Mouse (Mus musculus) limb, embryonic 11.5 days (tissue): ENCODE data around the gene Med27. TPM values are rescaled to one million over a fixed set of nuclear protein-coding genes. Genes with fewer than 3 reads are reported as not detected.

Source experiments
- ATAC-seq: fragments of 200-750 bp; cut with Nextera tagmentation; 2 replicates; pipeline ENCODE4 v1.8.0; 2017; ENCODE audit warnings: low read depth; ENCODE audit not compliant: insufficient number of reproducible peaks, low FRiP score, low TSS enrichment
- DNase-seq: peaks from one replicate; pipeline ENCODE4 v3.0.0-alpha.2; 2015; ENCODE audit warnings: low spot score
- H3K27ac ChIP-seq: fragments of 300-500 bp; sonication (generic); replicated peaks from 2 replicates; pipeline ENCODE4 v1.5.1; 2014; ENCODE audit warnings: low read depth, mild to moderate bottlenecking, low read length
- H3K27me3 ChIP-seq: fragments of 300-500 bp; sonication (generic); 2 replicates; pipeline ENCODE4 v1.6.1; 2014; ENCODE audit warnings: mild to moderate bottlenecking, low read length, mixed read lengths; ENCODE audit not compliant: control insufficient read depth, insufficient read depth
- H3K36me3 ChIP-seq: fragments of 300-500 bp; sonication (generic); 2 replicates; pipeline ENCODE4 v1.6.1; 2014; ENCODE audit warnings: mild to moderate bottlenecking, low read length, moderate library complexity, mixed read lengths; ENCODE audit not compliant: control insufficient read depth, insufficient read depth
- H3K4me1 ChIP-seq: fragments of 300-500 bp; sonication (generic); 2 replicates; pipeline ENCODE4 v1.6.1; 2014; ENCODE audit warnings: low read length, mixed read lengths; ENCODE audit not compliant: control insufficient read depth, insufficient read depth
- H3K4me2 ChIP-seq: fragments of 300-500 bp; sonication (generic); 2 replicates; pipeline ENCODE4 v1.6.1; 2014; ENCODE audit warnings: low read depth, mild to moderate bottlenecking, moderate library complexity; ENCODE audit not compliant: severe bottlenecking
- H3K4me3 ChIP-seq: fragments of 300-500 bp; sonication (generic); 2 replicates; pipeline ENCODE4 v1.5.1; 2014; ENCODE audit warnings: low read depth, low read length
- H3K9ac ChIP-seq: fragments of 300-500 bp; sonication (generic); 2 replicates; pipeline ENCODE4 v1.6.1; 2014; ENCODE audit warnings: mild to moderate bottlenecking, low read length
- H3K9me3 ChIP-seq: fragments of 300-500 bp; sonication (generic); 2 replicates; pipeline ENCODE4 v1.6.1; 2016; ENCODE audit warnings: low read length; ENCODE audit not compliant: control insufficient read depth
- WGBS: fragments of 180-500 bp; shearing (Covaris S2); extraction: QIAGEN DNeasy Blood & Tissue Kit; methylation state at CpG from one replicate; pipeline ENCODE4 v1.1.7; 2014; 5-methylcytosine and 5-hydroxymethylcytosine counted together
- polyA plus RNA-seq: library from polyadenylated mRNA; unstranded; fragments of >200 nt; fragmentation: Nextera tagmentation; extraction: Ambion mirVana; gene quantifications from 2 replicates; pipeline ENCODE4 v1.2.1, GENCODE M21; 2014

Med27 gene
- polyA plus RNA-seq, 1 experiment from 2014 or later = 56.3 TPM

DNA sequence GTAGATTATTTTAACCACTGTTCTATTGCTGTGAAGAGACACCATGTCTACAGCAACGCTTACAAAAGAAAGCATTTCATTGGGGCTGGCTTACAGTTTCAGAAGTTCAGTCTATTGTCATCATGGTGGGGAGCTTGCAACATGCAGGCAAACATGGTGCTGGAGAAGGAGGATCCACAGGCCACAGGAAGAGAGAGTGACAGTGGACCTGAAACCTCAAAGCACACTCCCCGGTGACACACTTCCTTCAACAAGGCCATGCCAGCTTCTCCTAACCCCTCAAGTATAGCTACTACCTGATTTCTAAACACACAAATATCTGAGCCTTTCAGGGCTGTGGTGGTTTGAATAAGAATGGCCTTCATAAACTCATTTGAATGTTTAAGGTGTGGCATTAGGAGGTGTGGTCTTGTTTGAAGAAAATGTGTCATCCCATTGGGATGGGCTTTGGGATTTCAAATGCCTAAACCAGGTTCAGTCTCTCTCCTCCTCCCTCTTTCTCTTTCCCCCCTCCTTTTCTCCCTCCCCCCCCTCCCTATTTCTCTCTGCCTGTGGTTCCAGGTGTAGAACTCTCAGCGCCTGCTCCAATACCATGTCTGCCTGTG is 111.8 kb downstream of the Med27 start:
- H3K9ac ChIP-seq = no peak overlapping the region
- no peak for DNase-seq
- H3K36me3 ChIP-seq = no peaks in the 10 kb centered on the region
- no peak overlapping the region for H3K4me3 ChIP-seq
- ATAC-seq = no peak
- 89% methylated on average over 3 of the region's 3 CpGs for WGBS
- H3K27me3 ChIP-seq = no peaks in the 10 kb centered on the region
- H3K9me3 ChIP-seq = no peaks in the 10 kb centered on the region
- no peak overlapping the region for H3K27ac ChIP-seq
- no peak overlapping the region for H3K4me2 ChIP-seq
- no peaks in the 10 kb centered on the region for H3K4me1 ChIP-seq

DNA sequence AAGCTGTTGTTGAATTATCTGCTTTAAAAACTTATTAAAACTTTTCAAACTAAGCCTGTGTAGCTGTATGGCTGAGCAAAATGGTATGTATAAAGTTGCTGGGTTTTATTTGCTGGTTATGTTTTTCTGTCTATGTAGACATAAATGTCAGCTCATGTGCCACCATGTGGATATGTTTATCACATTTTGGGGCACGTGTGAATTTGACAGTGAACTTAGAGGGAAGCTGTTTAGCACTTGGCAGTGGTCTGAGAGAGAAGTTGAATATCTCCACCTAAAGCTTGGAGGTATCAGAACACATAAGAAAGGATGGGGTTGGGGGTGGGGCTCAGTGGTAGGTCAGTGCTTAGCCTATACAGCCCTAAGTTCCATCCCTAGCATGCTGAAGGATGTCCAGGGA is 113.0 kb downstream of the Med27 start:
- no peak overlapping the region for H3K9ac ChIP-seq

DNA sequence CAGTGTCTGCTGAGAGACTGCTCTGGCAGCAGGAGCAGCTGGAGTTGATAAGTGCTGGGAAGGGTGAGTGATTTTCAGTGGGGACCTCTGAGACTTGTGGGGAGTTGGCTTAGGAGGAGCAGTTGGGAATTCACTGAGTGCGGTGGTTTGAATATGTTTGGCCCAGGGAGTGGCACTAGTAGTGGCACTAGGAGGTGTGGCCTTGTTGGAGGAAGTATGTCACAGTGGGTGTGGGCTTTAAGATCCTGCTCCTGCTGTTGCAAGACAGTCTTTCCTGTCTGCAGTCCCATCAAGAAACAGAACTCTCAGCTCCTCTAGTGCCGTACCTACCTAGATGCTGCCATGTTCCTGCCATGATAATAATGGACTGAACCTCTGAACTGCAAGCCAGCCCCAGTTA is 115.2 kb downstream of the Med27 start:
- H3K9me3 ChIP-seq = no peaks in the 10 kb centered on the region
- no peak overlapping the region for H3K27ac ChIP-seq
- no peak overlapping the region for H3K4me3 ChIP-seq
- no peak overlapping the region for H3K9ac ChIP-seq
- H3K27me3 ChIP-seq = no peaks in the 10 kb centered on the region
- DNase-seq (no peak), ATAC-seq (no peak)
- no peaks in the 10 kb centered on the region for H3K4me1 ChIP-seq
- no peaks in the 10 kb centered on the region for H3K36me3 ChIP-seq
- WGBS = 91% methylated on average over 2 of the region's 2 CpGs
- no peak overlapping the region for H3K4me2 ChIP-seq

More for the DNA sequence above, 113.0 kb downstream of the Med27 start:
- H3K27me3 ChIP-seq = no peaks in the 10 kb centered on the region
- no peaks in the 10 kb centered on the region for H3K9me3 ChIP-seq
- no peak overlapping the region for H3K27ac ChIP-seq
- H3K36me3 ChIP-seq = no peaks in the 10 kb centered on the region
- 70% methylated on average over 1 of the region's 1 CpGs for WGBS
- DNase-seq (no peak), ATAC-seq (no peak)
- no peak overlapping the region for H3K4me2 ChIP-seq
- H3K4me3 ChIP-seq = no peak overlapping the region
- H3K4me1 ChIP-seq = no peaks in the 10 kb centered on the region

DNA sequence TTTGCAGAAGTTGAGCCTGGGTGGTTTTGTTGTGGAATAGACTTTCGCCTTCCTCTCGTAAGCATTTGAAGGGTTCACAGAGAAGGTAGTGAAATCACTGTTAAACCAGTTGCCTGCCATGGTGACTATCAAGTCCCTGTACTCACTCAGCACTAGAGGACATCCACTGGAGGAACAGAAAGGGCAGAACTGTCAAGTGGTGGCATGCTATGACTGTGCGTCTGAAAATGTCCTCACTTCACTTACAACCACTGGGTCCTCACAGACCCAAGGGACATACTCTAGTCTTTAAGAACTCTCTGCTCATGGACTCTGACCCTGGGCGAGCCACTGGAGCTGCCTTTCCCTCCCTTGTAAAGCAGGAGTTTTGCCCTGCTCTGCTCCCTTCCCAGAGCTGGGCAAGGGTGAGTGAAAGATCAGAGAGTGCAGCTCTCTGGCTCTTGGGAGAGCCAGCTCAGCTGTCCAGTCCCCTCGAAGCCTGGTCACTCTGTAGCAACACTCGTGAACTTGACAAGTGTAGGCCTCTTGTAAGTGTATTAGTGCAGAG is 116.5 kb downstream of the Med27 start:
- Histone ChIP-seq H3K27me3 (no peaks in the 10 kb centered on the region), H3K27ac (no peak overlapping the region), H3K9ac (no peak overlapping the region), H3K36me3 (no peaks in the 10 kb centered on the region), H3K4me2 (no peak overlapping the region), H3K4me3 (no peak overlapping the region), H3K4me1 (no peaks in the 10 kb centered on the region; the same call in 1 of the 2 replicates), H3K9me3 (no peaks in the 10 kb centered on the region)
- WGBS = 87% methylated on average over 6 of the region's 6 CpGs
- no peak for ATAC-seq
- no peak for DNase-seq

DNA sequence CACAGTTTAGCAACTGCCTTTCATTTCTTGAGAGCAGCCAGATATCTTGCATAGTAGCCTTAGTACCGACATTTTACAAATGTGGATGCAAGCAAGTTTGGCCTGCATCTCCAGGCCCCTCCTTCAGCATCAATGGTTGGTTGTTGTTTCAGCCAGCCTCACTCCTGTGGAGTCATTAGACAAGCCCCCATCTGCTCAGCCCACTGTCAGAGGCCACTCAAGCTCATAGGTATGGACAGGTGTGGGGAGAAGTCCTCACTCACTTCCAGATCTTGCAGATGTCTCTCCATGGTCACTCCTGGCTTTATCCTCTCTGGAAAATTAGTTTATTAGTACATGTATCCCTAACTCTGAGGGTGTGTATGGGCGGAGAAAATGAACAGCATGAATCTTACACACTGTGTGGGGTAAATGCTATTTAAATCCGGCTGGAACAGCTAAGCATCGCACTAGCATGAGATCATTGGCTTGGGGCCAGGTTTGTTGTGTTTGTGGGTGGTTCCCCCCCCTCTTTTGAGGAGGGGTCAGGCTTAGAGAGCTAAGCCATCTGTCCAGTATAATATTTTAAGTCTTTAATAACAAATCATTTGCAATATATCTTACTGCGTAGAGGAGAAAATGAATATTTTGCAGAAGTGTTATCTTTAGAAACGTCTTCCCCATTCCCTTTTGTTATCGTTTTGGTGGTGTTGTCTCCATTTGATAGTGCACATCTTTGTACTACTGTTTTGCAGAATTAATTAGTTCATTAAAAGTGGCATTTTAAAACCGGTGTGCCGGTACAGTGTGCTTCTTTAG is 118.4 kb downstream of the Med27 start:
- H3K4me1 ChIP-seq = no peaks in the 10 kb centered on the region; the same call in 1 of the 2 replicates
- DNase-seq (no peak), ATAC-seq (no peak)
- H3K27me3 ChIP-seq = no peaks in the 10 kb centered on the region
- no peaks in the 10 kb centered on the region for H3K36me3 ChIP-seq
- no peak overlapping the region for H3K27ac ChIP-seq
- H3K4me2 ChIP-seq = no peak overlapping the region
- no peak overlapping the region for H3K4me3 ChIP-seq
- no peaks in the 10 kb centered on the region for H3K9me3 ChIP-seq
- 85% methylated on average over 9 of the region's 9 CpGs for WGBS
- no peak overlapping the region for H3K9ac ChIP-seq

DNA sequence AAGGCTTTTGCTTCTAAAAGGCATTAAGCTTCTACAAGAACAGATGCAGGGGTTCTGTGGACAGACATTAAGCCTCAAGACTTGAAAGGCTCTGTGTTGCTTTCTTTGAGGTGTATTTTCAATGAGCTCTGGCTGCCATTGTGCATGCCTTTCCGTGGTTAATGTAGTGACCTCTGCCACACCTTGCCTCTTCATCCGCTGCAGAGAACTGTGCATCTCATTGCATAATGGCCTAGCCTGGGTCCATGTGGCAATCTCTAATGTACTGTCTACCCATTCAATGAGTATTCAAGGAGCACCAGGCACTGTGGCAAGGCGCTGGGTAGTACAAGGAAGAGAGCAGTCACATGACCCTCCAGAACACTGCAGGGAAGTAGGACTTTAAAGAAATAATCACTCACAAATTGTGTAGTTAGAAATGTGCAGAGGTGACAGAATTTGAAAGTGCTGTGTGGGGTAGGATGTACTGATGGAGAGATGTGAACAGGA is 119.1 kb downstream of the Med27 start:
- no peak for ATAC-seq

DNA sequence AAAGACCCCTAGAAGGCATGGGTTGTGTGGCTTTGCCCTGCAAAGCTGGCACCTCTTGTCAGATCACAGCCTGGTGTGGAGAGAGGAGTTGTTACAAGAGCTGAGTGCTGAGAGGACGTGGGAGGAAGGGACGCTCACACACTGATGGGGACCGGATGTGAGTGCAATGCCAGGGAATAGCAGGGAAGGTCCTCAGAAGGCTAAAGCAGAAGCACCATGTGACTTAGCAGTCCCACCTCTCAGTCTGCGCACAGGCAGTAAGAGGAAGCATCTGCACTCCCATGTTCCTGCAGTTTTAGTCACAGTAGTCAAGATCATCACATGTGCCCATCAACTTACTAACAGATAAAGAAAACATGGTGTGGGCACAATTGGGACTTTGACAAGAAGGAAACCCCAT is 119.8 kb downstream of the Med27 start:
- Histone ChIP-seq H3K9me3 (no peaks in the 10 kb centered on the region), H3K4me1 (no peaks in the 10 kb centered on the region; the same call in 1 of the 2 replicates), H3K9ac (no peak overlapping the region), H3K36me3 (no peaks in the 10 kb centered on the region), H3K4me3 (no peak overlapping the region), H3K27me3 (no peaks in the 10 kb centered on the region), H3K27ac (no peak overlapping the region), H3K4me2 (no peak overlapping the region)
- ATAC-seq = no peak
- no peak for DNase-seq
- WGBS = 68% methylated on average over 4 of the region's 4 CpGs

More for the DNA sequence above, 119.1 kb downstream of the Med27 start:
- H3K9me3 ChIP-seq = no peaks in the 10 kb centered on the region
- H3K27ac ChIP-seq = no peak overlapping the region
- H3K4me2 ChIP-seq = no peak overlapping the region
- H3K36me3 ChIP-seq = no peaks in the 10 kb centered on the region
- H3K27me3 ChIP-seq = no peaks in the 10 kb centered on the region
- H3K4me1 ChIP-seq = no peaks in the 10 kb centered on the region; the same call in 1 of the 2 replicates
- 78% methylated on average over 3 of the region's 3 CpGs for WGBS
- DNase-seq = no peak
- H3K9ac ChIP-seq = no peak overlapping the region
- H3K4me3 ChIP-seq = no peak overlapping the region

DNA sequence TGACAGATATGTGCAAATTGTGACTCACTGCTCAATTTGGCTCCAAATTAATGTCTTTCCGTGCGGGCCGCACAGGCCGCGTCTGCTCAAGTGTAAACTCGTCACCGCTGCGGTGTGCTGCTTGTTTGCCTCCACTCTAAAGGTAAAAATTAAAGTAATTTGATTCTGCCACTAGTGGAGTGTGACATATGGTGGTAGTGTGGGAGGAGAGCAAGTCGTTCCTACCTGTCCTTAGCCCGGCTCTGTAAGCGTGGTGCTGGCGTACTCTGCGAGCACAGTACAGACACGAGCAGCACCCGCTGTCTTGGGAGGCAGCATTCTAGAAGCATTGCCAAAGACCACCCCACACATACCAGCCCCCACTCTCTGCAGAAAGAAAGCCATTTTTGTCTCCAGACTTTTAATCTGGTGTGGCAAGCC is 121.9 kb downstream of the Med27 start:
- DNase-seq = no peak
- no peak overlapping the region for H3K4me3 ChIP-seq
- no peaks in the 10 kb centered on the region for H3K9me3 ChIP-seq
- no peaks in the 10 kb centered on the region for H3K36me3 ChIP-seq
- no peak overlapping the region for H3K4me2 ChIP-seq
- H3K9ac ChIP-seq = no peak overlapping the region
- ATAC-seq = no peak
- no peak overlapping the region for H3K27ac ChIP-seq
- no peaks in the 10 kb centered on the region; the same call in 1 of the 2 replicates for H3K4me1 ChIP-seq
- H3K27me3 ChIP-seq = no peaks in the 10 kb centered on the region
- 73% methylated on average over 15 of the region's 15 CpGs for WGBS
